Mouse (Mus musculus) liver, embryonic 13.5 days (tissue): ENCODE results near the gene Cfap58. TPM values are rescaled to one million over a fixed set of nuclear protein-coding genes. Genes with fewer than 3 reads are reported as not detected.

Experiments
- microRNA-seq: library from miRNA; unstranded; fragments of <30 nt; microRNA quantifications from one replicate; pipeline ENCODE4, GENCODE M21; 2016
- polyA plus RNA-seq: library from polyadenylated mRNA; unstranded; fragments of >200 nt; fragmentation: Nextera tagmentation; extraction: Ambion mirVana; gene quantifications from 2 replicates; pipeline ENCODE4 v1.2.1, GENCODE M21; 2015

Gene Cfap58
- polyA plus RNA-seq, 1 experiment from 2014 or later = not detected

Small RNA genes lying within 50 kb of the gene (microRNA-seq; reads per million reads assigned to microRNA genes)
- not detected for gene Gm22240

Other genes starting within 250 kb of the Cfap58 start
- gene Col17a1, start 245.6 kb upstream of the Cfap58 start, polyA plus RNA-seq = 0.22 and 0.27 TPM in 2 replicates
- 92.3 and 108 TPM in 2 replicates for gene Sfr1, start 206.0 kb upstream of the Cfap58 start, polyA plus RNA-seq
- gene Gsto1, start 82.7 kb upstream of the Cfap58 start, polyA plus RNA-seq = 117 and 139 TPM in 2 replicates
- gene Gsto2, start 72.1 kb upstream of the Cfap58 start, polyA plus RNA-seq = 0.16 and 0.22 TPM in 2 replicates
- gene Cfap43, start 18.4 kb upstream of the Cfap58 start, polyA plus RNA-seq = 0.03 TPM in 1 of 2 replicates, not detected in the other
- gene Itprip, start 18.4 kb upstream of the Cfap58 start, polyA plus RNA-seq = 3.8 and 3.9 TPM in 2 replicates